Mouse (Mus musculus) testis, adult 2 months (tissue): Measurements from ENCODE around the gene Emcn. TPM values are rescaled to one million over a fixed set of nuclear protein-coding genes. Genes with fewer than 3 reads are reported as not detected.

Experiments used
- H3K27ac ChIP-seq: fragments of 200-500 bp; 2 replicates; pipeline ENCODE4 v1.5.1; 2012; ENCODE audit warnings: low read depth, low read length; ENCODE audit not compliant: control insufficient read depth, insufficient read depth
- H3K27me3 ChIP-seq: fragments of 200-500 bp; 2 replicates; pipeline ENCODE4 v1.6.1; 2012; ENCODE audit warnings: mild to moderate bottlenecking, low read length, moderate library complexity; ENCODE audit not compliant: control insufficient read depth, insufficient read depth
- H3K36me3 ChIP-seq: fragments of 200-500 bp; 2 replicates; pipeline ENCODE4 v1.6.1; 2012; ENCODE audit warnings: mild to moderate bottlenecking, low read length; ENCODE audit not compliant: control insufficient read depth, insufficient read depth
- H3K4me1 ChIP-seq: fragments of 200-500 bp; 2 replicates; pipeline ENCODE4 v1.6.1; 2012; ENCODE audit warnings: low read length; ENCODE audit not compliant: control insufficient read depth, insufficient read depth
- H3K4me3 ChIP-seq: fragments of 200-500 bp; 2 replicates; pipeline ENCODE4 v1.5.1; 2012; ENCODE audit warnings: low read depth, mild to moderate bottlenecking, low read length, moderate library complexity, mixed read lengths; ENCODE audit not compliant: control insufficient read depth
- CTCF ChIP-seq: fragments of 200-500 bp; IDR thresholded peaks from 2 replicates; pipeline ENCODE4 v1.5.1; 2012; ENCODE audit warnings: low read depth, mild to moderate bottlenecking, inconsistent platforms, low read length, moderate library complexity; ENCODE audit not compliant: control insufficient read depth, insufficient read depth, insufficient replicate concordance
- POLR2A ChIP-seq: fragments of 200-500 bp; IDR thresholded peaks from 2 replicates; pipeline ENCODE4 v1.6.1; 2012; ENCODE audit warnings: low read depth, mild to moderate bottlenecking, inconsistent platforms, low read length, moderate library complexity; ENCODE audit not compliant: control insufficient read depth
- polyA plus RNA-seq: library from polyadenylated mRNA; depleted of rRNA; stranded (reverse); fragments of >200 nt; gene quantifications from 2 replicates; pipeline ENCODE4 v1.2.3, GENCODE M21; 2012

Gene Emcn
- polyA plus RNA-seq, 1 experiment: 0.75 TPM

GRCm38 (mm10) chr3:137313775-137314362, 27.0 kb upstream of the Emcn start:
- no peaks in the 10 kb centered on the region for H3K4me1 ChIP-seq
- H3K27me3 ChIP-seq: no peaks in the 10 kb centered on the region
- no peak overlapping the region for H3K27ac ChIP-seq
- no peak overlapping the region for H3K4me3 ChIP-seq
- no peaks in the 10 kb centered on the region for H3K36me3 ChIP-seq
- TF ChIP-seq CTCF (no peak), POLR2A (no peak)

- H3K27me3 ChIP-seq: no peaks in the 10 kb centered on the region
- TF ChIP-seq POLR2A (no peak), CTCF (no peak)
- no peaks in the 10 kb centered on the region for H3K4me1 ChIP-seq
- no peaks in the 10 kb centered on the region for H3K36me3 ChIP-seq
- no peak overlapping the region for H3K27ac ChIP-seq
- H3K4me3 ChIP-seq: no peak overlapping the region
These were observed 22.5 kb upstream of the Emcn start for GRCm38 (mm10) chr3:137318371-137318770.

GRCm38 (mm10) chr3:137319950-137320349, 20.9 kb upstream of the Emcn start:
- TF ChIP-seq CTCF: no peak
- no peak for TF ChIP-seq POLR2A
- H3K4me3 ChIP-seq: no peak overlapping the region
- no peaks in the 10 kb centered on the region for H3K27me3 ChIP-seq
- H3K36me3 ChIP-seq: no peaks in the 10 kb centered on the region
- H3K27ac ChIP-seq: no peak overlapping the region
- no peaks in the 10 kb centered on the region for H3K4me1 ChIP-seq

GRCm38 (mm10) chr3:137322304-137322703, 18.6 kb upstream of the Emcn start:
- H3K4me1 ChIP-seq: no peaks in the 10 kb centered on the region
- no peaks in the 10 kb centered on the region for H3K36me3 ChIP-seq
- TF ChIP-seq POLR2A: no peak
- no peak for TF ChIP-seq CTCF
- H3K27ac ChIP-seq: no peak overlapping the region
- H3K4me3 ChIP-seq: no peak overlapping the region
- H3K27me3 ChIP-seq: no peaks in the 10 kb centered on the region

- Histone ChIP-seq H3K4me3 (no peak overlapping the region), H3K27me3 (no peaks in the 10 kb centered on the region), H3K4me1 (no peaks in the 10 kb centered on the region), H3K36me3 (no peaks in the 10 kb centered on the region), H3K27ac (no peak overlapping the region)
- TF ChIP-seq CTCF (no peak), POLR2A (no peak)
These were observed 11.0 kb upstream of the Emcn start for GRCm38 (mm10) chr3:137329898-137330297.

GRCm38 (mm10) chr3:137330950-137331349, 9.9 kb upstream of the Emcn start:
- H3K4me3 ChIP-seq: no peak overlapping the region
- no peaks in the 10 kb centered on the region for H3K4me1 ChIP-seq
- no peaks in the 10 kb centered on the region for H3K27me3 ChIP-seq
- H3K27ac ChIP-seq: no peak overlapping the region
- no peaks in the 10 kb centered on the region for H3K36me3 ChIP-seq
- TF ChIP-seq CTCF (no peak), POLR2A (no peak)

GRCm38 (mm10) chr3:137332531-137332930, 8.3 kb upstream of the Emcn start:
- no peaks in the 10 kb centered on the region for H3K27me3 ChIP-seq
- no peak overlapping the region for H3K4me3 ChIP-seq
- no peaks in the 10 kb centered on the region for H3K36me3 ChIP-seq
- no peak overlapping the region for H3K27ac ChIP-seq
- TF ChIP-seq POLR2A (no peak), CTCF (no peak)
- no peaks in the 10 kb centered on the region for H3K4me1 ChIP-seq
